Mouse (Mus musculus) heart, adult 2 months (tissue): ENCODE data around the gene Olfr1367.

Source experiments
- CTCF ChIP-seq: fragments of 200-600 bp; IDR thresholded peaks from 2 replicates; pipeline ENCODE4 v1.8.1; 2022; ENCODE audit warnings: antibody characterized with exemption, mild to moderate bottlenecking, moderate library complexity
- EP300 ChIP-seq: fragments of 200-500 bp; IDR thresholded peaks from 2 replicates; pipeline ENCODE4 v1.6.1; 2011; ENCODE audit warnings: low read depth, low read length, control low read depth; ENCODE audit not compliant: insufficient read depth

- TF ChIP-seq CTCF, result no peak
- no peak for TF ChIP-seq EP300
These were observed 50.8 kb downstream of the Olfr1367 start for GRCm38 (mm10) chr13:21397486-21397885.
